Mouse (Mus musculus): ENCODE results near the gene Wnk1.

GRCm38 (mm10) chr6:120045406-120045805, 6.9 kb upstream of the Wnk1 start:
- TF ChIP-seq POLR2A (IDR thresholded peaks at IDR 0.05; ENCODE audit: low read depth, low read length) (no peak), CTCF (IDR thresholded peaks at IDR 0.05; ENCODE audit: extremely low read depth, insufficient read depth, insufficient read length, insufficient replicate concordance) (no peak)

Data from spleen, adult 2 months (tissue).